Mouse (Mus musculus) forebrain, embryonic 14.5 days (tissue): ENCODE data around the gene Ufc1. TPM values are rescaled to one million over a fixed set of nuclear protein-coding genes. Genes with fewer than 3 reads are reported as not detected.
"Not testable (repeated sequence)": the region's sequence is repeated elsewhere in the genome, so short reads cannot be mapped to it uniquely, and the experiment has no call there.

Experiments
- ATAC-seq: fragments of 200-750 bp; cut with Nextera tagmentation; 2 replicates; pipeline ENCODE4 v1.8.0; 2017; ENCODE audit warnings: mild to moderate bottlenecking, moderate library complexity
- DNase-seq: peaks from one replicate; pipeline ENCODE4 v3.0.0-alpha.2; 2015; ENCODE audit warnings: low spot score
- H3K27ac ChIP-seq: fragments of 300-500 bp; sonication (generic); 2 replicates; pipeline ENCODE4 v1.5.1; 2014; ENCODE audit warnings: low read depth, mild to moderate bottlenecking, control low read depth, low read length, moderate library complexity
- H3K27me3 ChIP-seq: fragments of 300-500 bp; sonication (generic); replicated peaks from 2 replicates; pipeline ENCODE4 v1.6.1; 2014; ENCODE audit warnings: low read length, control low read depth, mixed read lengths; ENCODE audit not compliant: control insufficient read depth, insufficient read depth
- H3K36me3 ChIP-seq: fragments of 300-500 bp; sonication (generic); 2 replicates; pipeline ENCODE4 v1.6.1; 2014; ENCODE audit warnings: low read length, control low read depth; ENCODE audit not compliant: control insufficient read depth, insufficient read depth
- H3K4me1 ChIP-seq: fragments of 300-500 bp; sonication (generic); 2 replicates; pipeline ENCODE4 v1.6.1; 2014; ENCODE audit warnings: antibody characterized with exemption, low read length, control low read depth; ENCODE audit not compliant: control insufficient read depth, insufficient read depth
- H3K4me2 ChIP-seq: fragments of 300-500 bp; sonication (generic); 2 replicates; pipeline ENCODE4 v1.6.1; 2014; ENCODE audit warnings: mild to moderate bottlenecking, control low read depth, low read length
- H3K4me3 ChIP-seq: fragments of 300-500 bp; sonication (generic); 2 replicates; pipeline ENCODE4 v1.5.1; 2014; ENCODE audit warnings: low read depth, low read length, control low read depth
- H3K9ac ChIP-seq: fragments of 300-500 bp; sonication (generic); 2 replicates; pipeline ENCODE4 v1.6.1; 2014; ENCODE audit warnings: mild to moderate bottlenecking, low read length, control low read depth, moderate library complexity
- H3K9me3 ChIP-seq: fragments of 300-500 bp; sonication (generic); replicated peaks from 2 replicates; pipeline ENCODE4 v1.6.1; 2016; ENCODE audit warnings: low read length, control low read depth, mixed read lengths; ENCODE audit not compliant: control insufficient read depth
- WGBS: fragments of 180-500 bp; shearing (Covaris S2); extraction: QIAGEN DNeasy Blood & Tissue Kit; methylation state at CpG from one replicate; pipeline ENCODE4 v1.1.7; 2014; 5-methylcytosine and 5-hydroxymethylcytosine counted together
- polyA plus RNA-seq: library from polyadenylated mRNA; unstranded; fragments of >200 nt; fragmentation: Nextera tagmentation; extraction: Ambion mirVana; gene quantifications from 2 replicates; pipeline ENCODE4 v1.2.1, GENCODE M21; 2014

Gene Ufc1
- polyA plus RNA-seq, 1 experiment from 2014 or later = 127 TPM

GRCm38 (mm10) chr1:171248386-171249226 is 46.2 kb downstream of the Ufc1 start:
- 43% methylated on average over 3 of the region's 3 CpGs for WGBS
- no peak for ATAC-seq
- Histone ChIP-seq H3K27ac (no peak overlapping the region), H3K9me3 (no peaks in the 10 kb centered on the region), H3K4me3 (no peak overlapping the region), H3K4me2 (no peak overlapping the region), H3K4me1 (peaks cover 37% of the 10 kb centered on the region), H3K9ac (no peak overlapping the region), H3K27me3 (no peaks in the 10 kb centered on the region), H3K36me3 (peaks cover 7% of the 10 kb centered on the region; the same call in 1 of the 2 replicates)
- no peak for DNase-seq

GRCm38 (mm10) chr1:171247916-171248315 is 46.9 kb downstream of the Ufc1 start:
- WGBS = 23% methylated on average over 4 of the region's 4 CpGs
- no peak for ATAC-seq
- peaks cover 14% of the 10 kb centered on the region; the same call in 1 of the 2 replicates for H3K36me3 ChIP-seq
- peaks cover 37% of the 10 kb centered on the region for H3K4me1 ChIP-seq
- no peak overlapping the region for H3K4me3 ChIP-seq
- peak overlapping the region; percentile 71 for H3K4me2 ChIP-seq
- H3K27ac ChIP-seq = peak overlapping the region; percentile 78
- DNase-seq = no peak
- peak overlapping the region; percentile 56 for H3K9ac ChIP-seq
- no peaks in the 10 kb centered on the region for H3K9me3 ChIP-seq
- no peaks in the 10 kb centered on the region for H3K27me3 ChIP-seq

GRCm38 (mm10) chr1:171247453-171247841 is 47.4 kb downstream of the Ufc1 start:
- Histone ChIP-seq H3K4me2 (peak overlapping the region; percentile 71), H3K4me3 (peak overlapping the region; percentile 73), H3K9me3 (no peaks in the 10 kb centered on the region), H3K9ac (peak overlapping the region; percentile 56), H3K4me1 (peaks cover 33% of the 10 kb centered on the region), H3K27me3 (no peaks in the 10 kb centered on the region), H3K36me3 (peaks cover 18% of the 10 kb centered on the region), H3K27ac (peak overlapping the region; percentile 78)
- WGBS = 16% methylated on average over 13 of the region's 13 CpGs
- DNase-seq (no peak), ATAC-seq (no peak; the same call in 1 of the 2 replicates)

- WGBS = under 1% methylated on average over 41 of the region's 41 CpGs
- Histone ChIP-seq H3K27me3 (no peaks in the 10 kb centered on the region), H3K36me3 (peaks cover 23% of the 10 kb centered on the region), H3K9ac (peak overlapping the region; percentile 91), H3K4me1 (peaks cover 29% of the 10 kb centered on the region), H3K4me3 (peak overlapping the region; percentile 73), H3K4me2 (peak overlapping the region; percentile 88), H3K9me3 (no peaks in the 10 kb centered on the region), H3K27ac (peak overlapping the region; percentile 78)
- peak; percentile 93 for ATAC-seq
- peak; percentile 100 for DNase-seq
Measured at GRCm38 (mm10) chr1:171246709-171247452, 47.9 kb downstream of the Ufc1 start.

- ATAC-seq = no peak
- Histone ChIP-seq H3K4me3 (no peak overlapping the region), H3K4me1 (peaks cover 16% of the 10 kb centered on the region), H3K9ac (no peak overlapping the region), H3K9me3 (no peaks in the 10 kb centered on the region), H3K36me3 (peaks cover 38% of the 10 kb centered on the region), H3K27me3 (no peaks in the 10 kb centered on the region), H3K27ac (no peak overlapping the region), H3K4me2 (no peak overlapping the region)
- 93% methylated on average over 8 of the region's 8 CpGs for WGBS
- DNase-seq = no peak
Measured at GRCm38 (mm10) chr1:171245353-171245752, 49.5 kb downstream of the Ufc1 start.

- not testable (repeated sequence) for H3K4me2 ChIP-seq, DNase-seq, H3K27me3 ChIP-seq, H3K9me3 ChIP-seq, H3K27ac ChIP-seq, H3K9ac ChIP-seq, H3K4me1 ChIP-seq, H3K4me3 ChIP-seq, ATAC-seq
- H3K36me3 ChIP-seq = peaks cover 71% of the 10 kb centered on the region
- WGBS = 83% methylated on average over 12 of the region's 12 CpGs
Measured at GRCm38 (mm10) chr1:171241952-171242351, 52.9 kb downstream of the Ufc1 start.

GRCm38 (mm10) chr1:171240911-171241310 is 53.9 kb downstream of the Ufc1 start:
- no peak overlapping the region for H3K4me2 ChIP-seq
- peaks cover 80% of the 10 kb centered on the region for H3K36me3 ChIP-seq
- ATAC-seq (no peak), DNase-seq (no peak)
- no peaks in the 10 kb centered on the region for H3K9me3 ChIP-seq
- H3K4me1 ChIP-seq = peaks cover under 1% of the 10 kb centered on the region; the same call in 1 of the 2 replicates
- H3K27ac ChIP-seq = no peak overlapping the region
- H3K9ac ChIP-seq = no peak overlapping the region
- no peak overlapping the region for H3K4me3 ChIP-seq
- WGBS = 93% methylated on average over 10 of the region's 10 CpGs
- H3K27me3 ChIP-seq = no peaks in the 10 kb centered on the region

- H3K9me3 ChIP-seq = no peaks in the 10 kb centered on the region
- ATAC-seq (no peak), DNase-seq (no peak)
- WGBS = 84% methylated on average over 15 of the region's 15 CpGs
- H3K4me1 ChIP-seq = no peaks in the 10 kb centered on the region
- H3K9ac ChIP-seq = no peak overlapping the region
- no peak overlapping the region for H3K4me2 ChIP-seq
- H3K27ac ChIP-seq = no peak overlapping the region
- H3K27me3 ChIP-seq = no peaks in the 10 kb centered on the region
- peaks cover 86% of the 10 kb centered on the region for H3K36me3 ChIP-seq
- no peak overlapping the region for H3K4me3 ChIP-seq
Measured at GRCm38 (mm10) chr1:171239992-171240744, 54.7 kb downstream of the Ufc1 start.
